Mouse (Mus musculus): Measurements from ENCODE around the gene Mroh9.

Gene Mroh9

GRCm38 (mm10) chr1:163085570-163085969 lies at the start of gene Mroh9:
Gene Mroh9 (minus strand): TSS chr1:163085670.
- DNase-seq (ENCODE audit: low read depth) = no peak

GRCm38 (mm10) chr1:163129976-163130375 lies 44.5 kb upstream of the Mroh9 start:
- no peak for DNase-seq (ENCODE audit: low read depth)

DNA sequence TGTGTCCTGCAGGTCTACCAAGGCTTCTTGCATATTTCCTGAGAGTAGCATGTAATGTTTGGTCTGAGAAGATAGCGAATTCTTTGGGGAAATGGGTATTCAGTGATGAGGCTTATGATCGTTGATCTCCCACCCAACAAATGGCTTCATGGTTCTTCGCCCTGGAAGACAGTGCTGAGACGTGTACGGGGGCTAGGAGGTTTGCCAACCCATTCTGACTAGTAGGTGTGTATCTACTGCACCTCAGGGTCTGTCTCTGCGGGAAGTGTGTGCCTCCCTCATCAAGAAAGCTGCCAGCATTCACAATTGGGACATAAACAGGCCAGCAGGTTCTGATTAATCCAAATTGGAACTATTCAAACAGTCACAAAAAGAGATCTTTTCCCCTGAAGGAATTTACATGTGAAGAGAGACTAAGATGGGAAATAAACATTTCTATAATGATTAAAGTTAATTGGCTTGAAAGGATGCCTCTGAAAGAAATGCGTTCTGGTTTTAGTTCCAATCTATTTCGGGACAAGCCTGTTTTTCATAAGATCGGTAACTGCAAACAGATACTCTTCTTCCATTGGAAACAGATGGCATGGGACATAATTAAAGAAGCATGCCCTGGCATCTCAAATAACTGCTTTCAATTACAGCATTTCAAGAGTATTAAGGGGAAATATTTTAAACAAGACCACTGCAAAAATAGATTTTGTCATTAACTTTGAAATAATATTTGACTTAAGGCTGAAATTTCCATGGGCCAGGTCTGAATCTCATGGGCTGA lies 43.8 kb upstream of the Mroh9 start:
- DNase-seq (ENCODE audit: low read depth) = no peak

GRCm38 (mm10) chr1:163126175-163126881 lies 40.9 kb upstream of the Mroh9 start:
- DNase-seq (ENCODE audit: low read depth) = no peak

- DNase-seq (ENCODE audit: low read depth) = no peak
Measured at GRCm38 (mm10) chr1:163122414-163122813, 36.9 kb upstream of the Mroh9 start.

- DNase-seq (ENCODE audit: low read depth) = no peak
Measured at GRCm38 (mm10) chr1:163113461-163114174, 28.1 kb upstream of the Mroh9 start.

- DNase-seq (ENCODE audit: low read depth) = no peak
Measured at GRCm38 (mm10) chr1:163112482-163113164, 27.2 kb upstream of the Mroh9 start.

- DNase-seq (ENCODE audit: low read depth) = no peak
Measured at GRCm38 (mm10) chr1:163104960-163105359, 19.5 kb upstream of the Mroh9 start.

DNA sequence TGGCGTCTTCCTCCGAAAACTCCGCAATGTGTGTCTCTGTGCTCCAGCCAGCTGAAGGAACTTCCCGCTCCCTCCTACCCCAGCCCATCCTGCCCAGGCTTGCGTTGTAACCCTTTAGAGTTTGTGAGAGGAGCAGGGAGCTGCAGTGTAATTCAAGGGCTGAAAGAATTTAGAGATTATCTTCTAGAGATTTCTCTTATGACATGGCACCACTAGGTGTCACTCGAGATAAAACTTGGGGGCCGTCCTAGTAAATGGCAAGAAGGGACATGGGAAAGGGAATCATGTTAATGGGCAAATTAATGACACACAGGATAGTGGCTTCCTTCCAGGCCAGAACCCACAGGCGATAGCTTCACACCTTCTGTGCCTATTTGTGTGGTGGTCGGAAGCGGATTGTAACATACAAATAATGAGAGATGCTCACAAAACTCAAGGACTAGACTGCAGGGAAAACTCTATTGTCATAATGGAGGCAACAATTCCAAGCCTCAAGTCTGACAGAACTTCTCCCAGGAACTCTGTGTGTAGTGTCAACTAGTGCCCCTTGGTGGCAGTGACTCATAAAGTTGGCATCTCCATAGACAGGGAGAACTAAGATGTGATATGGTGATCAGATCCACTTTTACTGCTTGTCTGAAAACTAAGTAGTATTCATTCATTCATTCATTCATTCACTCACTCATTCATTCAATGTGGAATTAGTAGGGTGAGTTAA lies 6.1 kb upstream of the Mroh9 start:
- DNase-seq (ENCODE audit: low read depth) = peak; percentile 8

DNA sequence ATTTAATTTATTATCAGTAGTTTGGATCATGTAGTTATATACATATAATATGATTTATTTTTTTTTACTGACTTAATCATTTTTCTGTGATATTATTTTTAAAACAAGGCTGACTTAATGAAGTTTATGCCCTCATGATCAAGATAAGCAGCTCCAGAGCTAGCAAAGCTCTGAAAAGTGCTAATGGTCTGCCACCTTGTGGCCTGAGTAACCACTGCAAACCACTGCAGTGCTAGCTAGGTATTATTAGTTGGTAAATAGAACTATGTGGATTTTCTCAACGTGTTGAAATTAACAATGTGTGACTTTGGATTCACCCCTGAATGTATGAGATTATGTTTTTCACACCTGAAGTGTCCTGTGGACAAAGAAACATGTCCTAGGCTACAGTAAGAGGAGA lies 15.0 kb downstream of the Mroh9 start:
- no peak for DNase-seq (ENCODE audit: low read depth)

GRCm38 (mm10) chr1:163060381-163060780 lies 25.1 kb downstream of the Mroh9 start:
- DNase-seq (ENCODE audit: low read depth) = no peak

DNA sequence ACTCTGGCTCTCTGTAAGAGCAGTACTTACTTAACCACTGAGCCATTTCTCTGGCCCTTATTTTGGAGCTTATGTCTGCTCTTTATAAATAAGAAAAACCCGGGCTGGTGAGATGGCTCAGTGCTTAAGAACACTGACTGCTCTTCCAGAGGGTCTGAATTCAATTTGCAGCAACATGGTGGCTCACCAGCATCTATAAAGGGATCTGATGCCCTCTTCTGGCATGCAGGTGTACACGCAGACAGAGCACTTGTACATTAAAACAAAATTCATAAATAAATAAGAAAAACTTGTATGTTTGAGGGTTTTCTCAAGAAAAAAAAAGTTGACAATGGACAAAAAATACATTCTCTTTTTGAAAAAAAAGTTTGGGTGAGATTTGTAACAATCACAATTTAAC lies 28.1 kb downstream of the Mroh9 start:
- DNase-seq (ENCODE audit: low read depth) = no peak

- DNase-seq (ENCODE audit: low read depth) = no peak
Measured at GRCm38 (mm10) chr1:163055629-163056028, 29.8 kb downstream of the Mroh9 start.

DNA sequence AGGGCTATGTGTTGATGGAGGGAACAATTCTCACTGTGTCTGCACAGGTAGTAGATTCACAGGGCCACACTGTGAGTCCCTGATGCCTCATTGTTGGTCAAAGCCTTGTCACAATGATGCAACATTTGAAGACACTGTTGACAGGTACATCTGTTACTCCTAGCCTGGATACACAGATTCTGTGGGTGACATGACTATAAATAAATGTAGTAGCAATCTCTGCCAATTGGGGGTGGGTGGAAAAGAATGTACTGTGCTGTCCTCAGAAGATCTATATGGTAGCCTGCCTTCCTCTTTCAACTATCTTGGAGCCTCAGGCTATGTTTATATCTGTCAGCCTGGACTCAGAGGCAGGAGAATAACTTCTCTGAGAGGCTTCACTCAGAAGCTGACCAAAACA lies 62.4 kb downstream of the Mroh9 start:
- no peak for DNase-seq (ENCODE audit: low read depth)

GRCm38 (mm10) chr1:163009220-163009619 lies 76.2 kb downstream of the Mroh9 start:
- no peak for DNase-seq (ENCODE audit: low read depth)

GRCm38 (mm10) chr1:163003496-163003895 lies 82.0 kb downstream of the Mroh9 start:
- DNase-seq (ENCODE audit: low read depth) = no peak

DNA sequence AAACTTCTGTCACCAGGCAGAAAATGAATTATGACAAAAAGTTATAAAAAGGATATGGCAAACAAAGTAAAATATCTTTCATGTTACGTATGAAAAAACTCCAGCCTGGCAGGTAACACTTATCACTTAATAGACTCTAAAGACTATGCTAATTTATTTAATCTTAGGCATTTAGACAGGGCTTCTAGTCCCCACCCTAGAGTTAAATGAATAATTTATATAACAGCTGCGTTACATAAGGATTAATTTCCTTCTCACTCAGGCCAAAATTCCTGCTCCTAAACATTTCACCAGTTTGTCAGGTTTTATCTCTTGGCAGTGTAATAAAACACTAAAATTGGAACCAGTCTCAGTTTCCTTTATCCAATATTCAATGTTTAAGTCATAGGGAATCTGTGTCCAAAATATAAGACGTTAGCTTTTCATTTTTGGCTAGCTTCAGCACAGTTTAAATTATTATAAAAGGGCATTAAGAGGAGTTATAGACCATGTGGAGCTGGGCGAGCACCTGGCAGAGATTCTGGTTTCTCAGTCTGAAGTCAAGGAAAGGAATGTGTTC lies 84.1 kb downstream of the Mroh9 start:
- DNase-seq (ENCODE audit: low read depth) = no peak

DNA sequence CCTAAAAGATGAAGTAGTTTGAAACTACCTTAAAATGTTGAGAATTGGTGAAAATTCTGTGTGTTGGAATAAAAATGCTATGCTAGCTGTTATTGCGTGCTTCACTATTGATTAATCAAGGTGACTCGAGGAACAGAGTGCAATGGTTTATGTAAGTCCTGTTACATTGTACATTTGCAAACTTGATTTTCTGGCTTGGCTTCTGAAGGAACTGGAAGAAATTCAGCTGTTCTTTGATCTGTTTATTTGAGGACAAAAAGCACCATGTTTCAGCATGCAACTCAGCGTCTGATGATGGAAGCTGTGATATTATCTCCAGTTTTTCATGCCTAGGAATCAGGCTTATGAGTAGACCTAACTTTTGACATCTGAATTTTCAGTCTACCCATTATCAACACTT lies 97.9 kb downstream of the Mroh9 start:
- DNase-seq (ENCODE audit: low read depth) = no peak

DNA sequence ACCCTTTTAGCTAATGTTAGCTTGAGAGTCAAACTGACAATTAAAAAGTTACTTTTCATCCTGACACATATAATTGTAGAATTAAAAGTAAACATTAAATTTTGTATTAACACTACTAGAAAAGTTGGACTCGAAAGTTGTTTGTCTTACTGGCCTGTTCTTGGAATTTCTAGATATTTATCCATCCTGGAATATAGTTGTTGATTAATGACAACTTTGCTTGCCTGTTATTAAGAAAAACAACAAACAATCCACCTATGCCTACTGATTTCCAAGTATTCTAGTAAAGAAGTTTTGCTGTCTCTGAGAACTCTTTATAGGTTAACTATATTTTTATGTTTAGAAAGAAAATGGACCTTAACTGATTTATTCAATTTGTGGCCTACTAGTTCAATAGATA lies 98.7 kb downstream of the Mroh9 start:
- no peak for DNase-seq (ENCODE audit: low read depth)

DNA sequence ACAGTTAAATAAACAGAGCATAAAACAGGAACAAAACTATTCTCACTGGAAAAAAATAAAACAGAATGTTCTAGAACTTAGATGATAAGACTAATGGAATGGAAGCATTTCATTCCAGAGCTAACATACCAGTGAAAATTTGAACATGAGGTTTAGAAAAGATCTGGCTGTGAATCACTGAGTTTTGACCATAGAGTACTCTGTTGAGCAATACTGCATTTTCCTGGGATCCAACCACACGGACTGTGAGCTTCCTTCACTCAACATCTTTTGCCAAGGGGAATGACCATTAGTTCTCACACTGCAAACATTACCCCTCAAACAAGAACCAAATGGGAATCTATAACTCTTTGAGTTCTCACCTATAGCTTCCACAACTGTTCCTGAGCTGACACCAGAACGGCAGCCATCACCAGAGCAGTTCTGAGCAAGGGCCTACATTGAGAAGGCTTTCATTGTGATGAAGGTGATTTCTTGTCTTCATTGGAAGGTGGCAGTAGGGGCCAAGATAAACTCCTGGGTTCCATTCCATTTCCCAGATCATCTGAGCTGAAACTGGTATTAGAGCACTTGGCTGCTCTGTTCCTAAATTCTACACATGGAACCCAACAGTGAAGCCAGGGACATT lies 99.2 kb downstream of the Mroh9 start:
- DNase-seq (ENCODE audit: low read depth) = no peak

GRCm38 (mm10) chr1:162984428-162984827 lies 101.0 kb downstream of the Mroh9 start, which contains the start of gene Fmo3:
Gene Fmo3 (minus strand): TSS chr1:162984528.
- DNase-seq (ENCODE audit: low read depth) = no peak
